Mouse (Mus musculus): ENCODE results near the gene Sf3b5.

Sf3b5 gene

DNA sequence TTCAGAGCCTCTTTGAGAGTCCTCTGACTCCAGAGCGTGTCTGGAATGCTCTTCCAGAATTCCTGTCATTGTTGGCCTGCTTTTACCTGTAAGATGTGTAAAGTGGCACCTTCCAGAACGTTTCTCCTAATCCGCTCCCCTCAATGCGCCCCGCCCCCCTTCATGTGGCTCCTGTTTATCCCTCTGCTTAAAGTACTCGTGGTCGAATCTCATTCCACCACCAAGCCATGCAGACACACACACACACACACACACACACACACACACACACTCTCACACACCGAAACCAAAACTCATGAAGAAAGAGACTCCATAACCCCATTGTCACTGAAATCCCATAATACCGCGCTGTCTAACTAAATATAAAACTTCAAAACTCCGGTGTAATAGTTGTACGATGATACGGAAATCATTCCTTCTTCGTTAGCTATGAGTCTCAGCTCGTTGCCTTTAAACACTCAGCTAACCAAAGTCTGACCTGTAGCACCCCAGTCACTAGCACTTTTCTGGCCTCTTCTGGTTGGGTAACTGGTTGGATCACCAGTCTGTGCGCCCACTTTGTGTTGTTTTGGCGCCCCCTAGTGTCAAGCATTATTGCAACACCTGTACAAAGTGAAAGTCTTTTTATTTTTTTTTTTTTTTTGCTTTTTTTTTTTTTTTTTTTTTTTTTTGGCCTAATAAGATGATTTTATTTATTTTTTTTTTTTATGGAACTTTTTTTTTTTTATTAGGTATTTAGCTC, 8.2 kb upstream of the Sf3b5 start:
- in situ Hi-C loops (cut with MboI, MseI), result no loop called here

DNA sequence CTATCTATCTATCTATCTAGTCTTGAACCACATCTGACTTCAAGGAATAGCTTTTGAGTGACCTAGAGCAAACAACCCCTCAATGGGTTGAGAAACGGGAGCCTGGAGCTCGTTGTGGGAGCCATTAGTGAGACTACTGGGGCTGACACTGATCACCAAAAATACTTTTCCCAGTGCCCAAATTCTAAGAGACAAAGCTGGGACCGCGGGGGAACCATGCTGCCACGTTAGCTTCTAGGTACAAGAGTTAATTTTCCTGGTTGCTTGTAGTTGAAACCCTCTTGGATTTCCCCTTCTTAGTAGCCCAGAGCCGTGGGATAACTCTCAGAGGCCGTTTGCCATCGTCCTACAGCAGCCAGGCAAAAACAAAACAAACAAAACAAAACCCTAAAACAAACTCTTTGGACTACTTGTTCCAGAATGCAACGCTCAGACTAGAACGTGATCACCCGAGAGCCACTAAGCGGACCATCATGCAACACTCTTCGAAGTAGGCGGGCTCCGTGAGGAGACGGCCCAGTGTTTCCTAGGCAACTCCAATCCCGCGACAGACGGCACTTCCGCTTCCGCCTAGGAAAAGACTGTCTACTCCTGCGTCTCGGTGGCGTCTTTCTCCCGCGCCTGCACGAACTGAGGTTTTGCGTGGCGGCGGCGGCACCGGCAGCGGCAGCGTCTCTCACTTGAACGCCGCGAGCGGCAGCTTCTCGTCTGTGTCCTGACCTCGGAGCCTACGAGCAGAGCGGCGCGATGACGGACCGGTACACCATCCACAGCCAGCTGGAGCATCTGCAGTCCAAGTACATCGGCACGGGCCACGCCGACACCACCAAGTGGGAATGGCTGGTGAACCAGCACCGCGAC, 3.0 kb downstream of the Sf3b5 start:
- in situ Hi-C loops (cut with MboI, MseI), result loop anchor here (25.0 kb wide), 1 partner anchor 179 kb away; the partner anchor contains the start of genes Ltv1 and Zc2hc1b

DNA sequence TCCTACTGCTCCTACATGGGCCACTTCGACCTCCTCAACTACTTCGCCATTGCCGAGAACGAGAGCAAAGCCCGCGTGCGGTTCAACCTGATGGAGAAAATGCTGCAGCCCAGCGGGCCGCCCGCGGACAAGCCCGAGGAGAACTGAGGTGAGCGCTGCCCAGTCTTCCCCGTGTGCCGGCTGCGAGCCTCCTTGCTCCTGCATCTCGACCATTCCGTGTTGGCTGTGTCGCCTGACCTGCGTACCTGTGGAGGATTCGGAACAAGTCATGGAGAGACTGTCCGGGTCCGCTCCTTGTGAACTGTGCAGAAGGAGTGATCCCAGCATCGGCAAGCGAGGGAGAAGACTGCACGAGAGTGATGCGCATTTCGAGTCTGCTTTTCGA, 3.6 kb downstream of the Sf3b5 start:
- in situ Hi-C loops (cut with MboI, MseI), result loop anchor here (25.0 kb wide), 1 partner anchor 179 kb away; the partner anchor contains the start of genes Ltv1 and Zc2hc1b

DNA sequence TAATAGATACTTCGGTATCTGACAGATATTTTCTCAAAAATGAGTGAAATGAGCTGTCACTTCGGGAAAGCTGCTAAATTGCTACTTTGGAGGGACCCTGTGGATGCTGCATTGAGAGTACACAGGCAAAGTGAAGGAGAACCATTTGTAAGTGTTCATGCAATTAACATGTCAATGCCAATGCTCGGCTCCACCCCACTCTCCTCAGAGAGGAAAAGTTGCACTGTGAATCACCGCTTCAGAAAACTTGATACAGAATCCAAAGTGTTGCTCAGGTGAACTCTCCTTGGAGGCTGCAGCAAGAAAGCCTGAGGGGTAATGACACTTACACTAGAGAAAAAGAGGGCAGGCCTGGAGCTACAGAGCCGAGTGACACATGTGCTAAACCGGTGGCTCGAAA, 8.9 kb downstream of the Sf3b5 start:
- in situ Hi-C loops (cut with MboI, MseI), result loop anchor here (25.0 kb wide), 1 partner anchor 173 kb away; the partner anchor contains the start of genes Ltv1 and Zc2hc1b

DNA sequence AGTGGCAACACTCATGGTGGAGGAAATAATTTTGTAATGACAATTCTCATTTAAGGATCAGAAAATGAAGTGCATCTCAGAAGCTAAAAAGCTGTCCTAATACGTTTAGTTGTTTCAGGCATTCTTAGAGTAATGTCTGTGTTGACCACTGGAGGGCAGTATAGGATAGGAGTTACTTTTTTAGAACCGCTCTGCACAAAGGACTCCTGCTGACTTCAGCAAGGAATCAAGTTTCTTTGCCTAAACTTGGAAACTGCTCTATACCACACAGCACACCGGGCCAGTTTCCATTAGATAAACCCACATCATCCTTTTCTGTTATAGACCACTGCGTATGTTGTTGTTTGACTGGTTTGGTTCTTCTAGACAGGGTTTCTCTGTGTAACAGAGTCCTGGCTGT, 11.4 kb downstream of the Sf3b5 start:
- in situ Hi-C loops (cut with MboI, MseI), result loop anchor here (5.0 to 25.0 kb wide), 2 partner anchors 171 to 411 kb away; partner anchors contain the start of genes Ltv1 and Zc2hc1b

DNA sequence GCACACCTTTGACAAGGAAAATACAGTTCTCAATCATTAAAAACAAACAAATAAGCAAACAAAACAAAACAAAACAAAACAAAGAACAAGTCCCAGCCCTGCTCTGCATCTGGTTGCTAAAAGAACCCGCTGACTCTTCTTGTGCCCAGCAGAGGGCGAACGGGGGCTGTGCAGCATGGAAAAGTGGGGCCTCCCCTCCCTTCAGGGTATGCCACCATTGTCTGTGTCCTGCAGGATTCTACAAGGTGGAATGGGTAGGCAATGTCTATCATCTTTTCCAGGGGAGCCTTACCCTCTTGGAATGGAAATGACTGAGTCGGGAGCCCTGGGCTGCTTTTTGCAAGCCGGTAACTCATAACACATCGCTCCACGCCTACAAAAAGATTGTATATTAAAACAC, 13.4 kb downstream of the Sf3b5 start:
- in situ Hi-C loops (cut with MboI, MseI), result loop anchor here (5.0 to 25.0 kb wide), 2 partner anchors 169 to 409 kb away; partner anchors contain the start of genes Ltv1 and Zc2hc1b

DNA sequence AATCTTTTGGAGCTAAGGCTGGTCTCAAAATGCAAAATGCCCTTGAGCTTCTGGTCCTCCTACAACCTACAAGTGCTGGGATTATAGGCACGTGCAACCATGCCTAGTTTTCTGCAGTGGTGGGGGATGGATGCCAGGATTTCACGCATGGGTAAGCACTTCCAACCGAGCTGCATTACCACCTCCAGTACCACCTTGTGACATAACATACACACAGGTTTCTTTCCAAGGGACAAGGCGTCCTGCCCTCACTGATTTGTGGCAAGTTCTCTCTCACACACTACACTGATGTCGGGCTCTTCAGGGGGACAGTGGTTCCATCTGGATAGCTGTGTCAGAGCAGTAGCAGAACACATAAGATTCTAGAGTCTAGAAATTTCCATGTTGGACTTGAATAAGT, 13.9 kb downstream of the Sf3b5 start:
- in situ Hi-C loops (cut with MboI, MseI), result loop anchor here (5.0 to 25.0 kb wide), 2 partner anchors 168 to 408 kb away; partner anchors contain the start of genes Ltv1 and Zc2hc1b

DNA sequence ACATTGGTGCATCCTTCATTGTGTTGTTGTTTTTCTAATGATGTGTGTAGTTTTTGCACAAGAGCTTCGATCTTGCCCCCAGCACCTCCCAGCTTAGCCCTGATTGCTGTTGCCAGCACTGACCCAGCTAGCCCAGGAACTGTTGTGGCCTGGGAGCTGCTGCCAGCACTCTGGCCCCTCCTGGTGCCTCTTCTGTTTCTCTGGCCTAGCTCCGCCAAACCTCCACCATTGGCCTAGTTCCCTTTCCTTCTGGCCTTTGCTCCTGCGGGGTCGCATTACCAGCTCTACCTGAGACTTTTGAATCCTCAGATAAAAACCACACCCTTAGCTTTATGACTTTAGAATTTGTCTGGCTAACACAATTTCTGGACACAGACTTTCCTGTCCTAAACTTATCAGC, 17.0 kb downstream of the Sf3b5 start:
- in situ Hi-C loops (cut with MboI, MseI), result loop anchor here (5.0 to 25.0 kb wide), 3 partner anchors 40 to 165 kb away; partner anchors contain the start of genes Ltv1, Plagl1 and Zc2hc1b

DNA sequence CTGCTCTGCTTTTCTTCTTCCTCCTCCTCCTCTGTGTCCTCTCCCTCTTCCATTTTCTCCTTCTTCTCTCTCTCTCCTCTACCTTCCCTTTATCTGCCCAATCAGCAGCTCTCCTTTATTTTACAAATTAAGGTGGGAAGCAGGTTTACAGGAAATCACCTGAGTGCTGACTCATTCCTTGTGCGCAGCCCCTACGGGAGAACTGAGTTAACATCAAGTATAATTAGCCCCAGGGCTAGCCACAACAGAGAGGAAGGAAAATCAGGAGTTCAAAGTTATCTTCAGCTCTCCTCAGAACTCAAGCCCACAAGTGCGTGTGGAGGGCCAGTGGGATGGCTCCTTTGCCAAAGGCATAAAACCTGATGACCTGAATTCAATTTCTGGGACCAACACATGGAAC, 18.8 kb downstream of the Sf3b5 start:
- in situ Hi-C loops (cut with MboI, MseI), result loop anchor here (5.0 to 25.0 kb wide), 3 partner anchors 38 to 163 kb away; partner anchors contain the start of genes Ltv1, Plagl1 and Zc2hc1b

DNA sequence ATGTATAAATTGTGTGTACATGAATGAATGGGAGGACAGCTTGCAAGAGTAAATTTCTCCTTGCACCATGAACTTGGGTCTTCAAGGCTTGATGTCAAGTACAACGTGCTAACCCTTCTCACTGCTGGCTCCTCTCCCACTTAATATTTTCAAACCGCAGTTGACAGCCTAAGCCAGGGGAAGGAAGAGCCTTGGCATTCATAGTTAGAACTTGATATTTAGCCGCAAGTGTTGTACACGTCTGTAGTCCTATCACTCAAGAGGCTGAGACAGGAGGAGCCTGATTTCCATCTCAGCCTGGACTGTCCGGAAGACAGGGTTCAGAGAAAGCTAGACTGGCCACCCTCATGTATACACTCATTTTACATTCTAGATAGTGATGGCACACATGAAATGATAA, 22.6 kb downstream of the Sf3b5 start:
- in situ Hi-C loops (cut with MboI, MseI), result no loop called here

DNA sequence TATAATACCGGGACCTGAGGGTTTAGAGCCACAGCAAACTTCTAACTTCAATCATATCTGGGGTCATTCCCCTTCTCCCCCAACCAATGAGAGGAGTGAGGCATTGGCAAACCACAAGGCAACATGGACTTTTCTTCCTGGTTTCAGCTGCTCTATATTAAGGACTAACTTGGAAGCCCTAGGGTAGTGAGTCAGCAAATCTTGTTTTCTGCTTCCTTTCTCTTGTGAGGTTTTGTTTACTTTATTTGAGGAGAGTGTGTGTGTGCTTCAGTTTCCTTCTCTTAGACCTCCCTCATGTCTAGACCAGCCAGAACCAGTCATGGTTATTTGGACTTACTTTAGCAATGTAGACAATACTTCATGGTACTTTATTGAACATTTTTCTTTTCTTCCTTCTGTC, 23.1 kb downstream of the Sf3b5 start:
- in situ Hi-C loops (cut with MboI, MseI), result no loop called here

DNA sequence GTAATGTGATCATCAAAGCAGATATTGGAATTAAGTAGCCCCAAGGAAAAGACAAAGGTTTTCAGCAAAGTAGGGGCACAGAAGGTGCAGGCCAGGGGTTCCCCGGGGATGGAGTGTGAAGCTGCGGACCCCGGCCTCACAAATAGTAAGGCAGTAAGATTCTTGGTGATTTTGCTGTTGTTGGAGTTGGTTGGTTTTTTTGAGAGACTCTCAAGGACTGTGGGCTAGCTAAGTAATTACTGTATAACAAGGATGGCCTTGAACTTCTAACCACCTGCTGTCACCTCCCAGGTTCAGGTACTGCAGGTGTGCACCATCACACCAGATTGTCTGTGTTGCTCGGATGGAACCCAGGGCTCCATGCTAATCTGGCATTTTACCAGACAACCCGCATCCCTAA, 24.3 kb downstream of the Sf3b5 start:
- in situ Hi-C loops (cut with MboI, MseI), result no loop called here

DNA sequence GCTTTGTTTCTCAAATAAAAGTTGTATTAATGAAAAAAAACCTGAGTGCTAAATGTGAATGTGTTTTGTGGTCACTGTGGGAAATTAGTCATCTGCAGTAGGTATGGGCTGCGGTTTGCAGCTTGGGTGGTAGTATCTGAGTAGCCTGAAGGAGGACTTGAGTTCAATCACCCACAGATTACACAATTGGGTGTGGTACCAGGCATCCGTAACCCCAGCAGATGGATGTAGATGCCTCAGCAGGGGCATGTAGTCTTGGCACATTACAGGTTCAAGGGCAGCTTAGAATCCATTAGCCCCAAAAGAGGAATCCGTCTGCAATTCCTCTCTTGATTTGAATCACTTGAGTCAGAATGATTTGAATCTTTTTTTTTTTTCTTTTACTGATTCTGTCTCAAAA, 30.1 kb downstream of the Sf3b5 start:
- in situ Hi-C loops (cut with MboI, MseI), result no loop called here

DNA sequence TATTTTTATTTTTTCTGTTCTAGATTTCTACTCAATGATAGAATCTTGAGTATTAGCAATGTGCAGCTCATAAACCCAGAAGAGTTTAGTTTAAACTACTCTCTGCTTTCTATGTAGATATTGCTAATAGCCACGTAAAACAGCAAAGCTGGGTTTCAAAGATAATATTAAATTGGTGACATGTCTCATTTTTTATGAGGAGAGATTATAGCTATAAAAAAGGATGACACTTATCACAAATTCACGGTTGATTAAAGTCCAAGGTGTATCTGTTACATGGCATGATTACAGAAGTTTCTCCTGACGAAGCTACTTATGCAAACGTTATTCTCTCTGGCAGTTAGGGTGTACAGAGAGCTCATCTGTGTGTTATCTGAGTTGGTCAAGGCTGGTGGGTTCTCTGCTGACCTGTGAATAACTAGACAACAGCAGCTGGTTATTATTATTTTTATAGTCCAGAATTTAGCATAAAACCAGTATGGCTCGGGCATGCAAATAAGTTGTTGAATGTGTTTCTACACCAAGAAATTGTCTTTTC, 34.6 kb downstream of the Sf3b5 start:
- in situ Hi-C loops (cut with MboI, MseI), result no loop called here

DNA sequence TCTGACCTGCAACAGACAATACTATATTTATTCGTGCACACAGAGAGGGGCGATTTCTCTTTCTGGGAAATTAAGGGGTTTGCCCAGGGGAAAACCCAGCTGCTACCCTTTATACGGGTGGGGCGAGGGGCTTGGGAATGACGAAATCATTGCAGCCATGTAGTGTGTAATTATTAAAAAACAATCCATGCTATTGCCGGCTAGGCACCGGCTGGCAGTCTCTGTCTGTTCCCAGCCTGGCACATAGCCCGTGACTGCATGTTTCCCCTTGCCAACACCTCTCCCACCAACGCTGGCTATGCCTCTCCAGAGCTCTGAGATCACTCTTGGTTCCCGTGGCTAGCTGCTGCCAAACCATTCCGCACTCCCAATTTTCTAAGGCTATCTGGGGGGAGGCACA, 39.5 kb downstream of the Sf3b5 start:
- in situ Hi-C loops (cut with MboI, MseI), result no loop called here

DNA sequence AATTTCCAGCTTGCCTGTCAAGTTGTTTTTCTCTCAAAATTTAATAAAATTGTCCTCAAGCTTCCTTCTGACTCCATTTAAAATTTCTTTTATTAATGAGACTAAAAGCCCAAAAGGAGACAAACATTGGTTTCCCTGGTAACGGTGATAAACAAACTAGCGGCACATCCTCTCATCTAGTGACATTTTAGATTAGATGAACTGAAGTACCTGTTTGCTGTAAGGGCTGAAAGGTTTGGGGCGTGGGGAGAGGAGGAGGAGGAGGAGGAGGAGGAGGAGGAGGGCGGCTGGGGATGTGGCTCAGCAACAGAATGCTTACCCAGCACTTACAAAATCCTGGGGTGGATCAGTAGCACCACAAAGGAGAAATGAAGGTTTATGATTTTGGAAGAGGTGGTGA, 42.7 kb downstream of the Sf3b5 start:
- in situ Hi-C loops (cut with MboI, MseI), result no loop called here

DNA sequence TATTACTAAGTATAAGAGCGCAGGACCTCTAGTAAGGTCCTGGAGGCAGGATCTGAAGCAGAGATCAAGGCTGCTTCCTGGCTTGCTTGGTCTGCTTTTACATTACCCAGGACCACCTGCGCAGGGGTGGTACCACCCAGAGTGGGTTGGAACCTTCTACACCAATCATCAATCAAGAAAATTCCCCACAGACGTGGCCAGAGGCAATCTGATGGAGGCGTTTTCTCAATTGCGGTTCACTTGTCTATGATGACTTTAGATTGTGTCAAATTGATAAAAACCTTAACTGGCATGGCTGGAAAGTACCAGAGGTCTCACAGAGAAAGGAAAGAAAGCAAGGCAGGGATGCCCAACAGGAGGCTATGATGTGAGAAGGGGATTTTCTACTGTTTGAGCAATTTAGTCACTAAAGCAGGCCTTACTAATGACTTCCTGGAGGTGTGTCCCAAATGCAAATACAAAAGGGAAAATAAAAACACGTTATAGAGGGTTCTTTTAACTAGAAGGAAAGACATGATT, 51.8 kb downstream of the Sf3b5 start:
- in situ Hi-C loops (cut with MboI, MseI), result no loop called here
